In the genomic region with DNA sequence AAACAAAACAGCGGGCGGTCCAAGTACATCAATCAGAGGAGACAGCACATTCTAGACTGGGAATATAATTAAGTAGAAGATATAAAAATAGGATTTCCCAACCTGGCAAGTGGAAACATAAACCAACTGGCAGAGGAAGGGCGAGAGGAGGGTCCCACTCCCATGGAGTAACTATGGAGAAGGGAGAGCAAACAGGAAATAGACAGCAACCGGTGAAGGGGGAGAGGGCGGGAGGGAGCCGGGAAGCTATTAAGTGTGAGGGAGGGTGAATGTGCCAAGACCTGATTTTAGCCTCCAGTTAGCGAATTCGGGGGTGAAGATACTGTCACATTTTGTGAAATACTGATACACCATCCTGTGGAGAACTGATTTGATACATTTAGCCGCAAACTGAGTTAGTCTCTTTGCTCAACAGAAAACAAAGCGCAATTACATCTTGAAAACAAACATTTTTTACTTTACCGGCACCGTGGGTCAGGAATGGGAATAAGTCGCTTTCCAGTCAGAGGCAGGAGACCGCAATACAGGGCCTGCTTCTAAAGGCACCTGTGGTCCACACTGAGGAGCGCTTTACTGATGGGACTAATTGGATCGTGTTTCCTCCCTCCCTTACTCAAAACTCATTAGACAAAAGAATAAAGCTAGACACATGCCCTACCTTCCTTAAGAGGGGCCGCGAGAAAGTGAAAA, we compare ENCODE assay signal across 9 mouse cellular contexts.
DNase-seq lines count a peak whose midpoint lies in the region; ATAC-seq lines count a peak whose summit lies in the region.
"Had no signal": no experiment of that assay in that cellular context is flagged by ENCODE, and none has a peak within 500 bp of the region (broad histone marks: within the 10 kb centered on the region; RNA-seq: fewer than 3 reads in every experiment).

No protein-coding gene starts in this region.

- no peaks in the 10 kb centered on the region for H3K4me1 ChIP-seq in heart, embryonic 12.5 days (replicated peaks)
- peaks cover 26% of the 10 kb centered on the region for H3K4me1 ChIP-seq in hindbrain, embryonic 14.5 days (replicated peaks; ENCODE audit: control insufficient read depth, insufficient read depth, low read length)

- no peaks in the 10 kb centered on the region for H3K9me3 ChIP-seq in heart, embryonic 12.5 days (replicated peaks)
- H3K9me3 ChIP-seq in hindbrain, embryonic 14.5 days (ENCODE audit: control insufficient read depth, low read length): no peaks in the 10 kb centered on the region

- intact Hi-C loops in heart, postnatal 14 days (cut with DNase I): no loop called here

- no peak overlapping the region for H3K9ac ChIP-seq in heart, embryonic 12.5 days
- no peak overlapping the region for H3K9ac ChIP-seq in hindbrain, embryonic 14.5 days

- H3K27me3 ChIP-seq in heart, embryonic 12.5 days (replicated peaks): no peaks in the 10 kb centered on the region
- no peaks in the 10 kb centered on the region; the same call in 1 of the 2 replicates for H3K27me3 ChIP-seq in hindbrain, embryonic 14.5 days (ENCODE audit: control insufficient read depth, insufficient read depth, low read length)

- no peaks in the 10 kb centered on the region for H3K36me3 ChIP-seq in heart, embryonic 12.5 days
- H3K36me3 ChIP-seq in hindbrain, embryonic 14.5 days (replicated peaks; ENCODE audit: control insufficient read depth, insufficient read depth): no peaks in the 10 kb centered on the region

- peak overlapping the region; percentile 10; the same call in 1 of the 2 replicates for H3K4me2 ChIP-seq in heart, embryonic 12.5 days
- H3K4me2 ChIP-seq in hindbrain, embryonic 14.5 days (replicated peaks): peak overlapping the region; percentile 39

- H3K27ac ChIP-seq in heart, embryonic 12.5 days (ENCODE audit: poor library complexity, severe bottlenecking): no peak overlapping the region
- peak overlapping the region; percentile 34; the same call in 1 of the 2 replicates for H3K27ac ChIP-seq in hindbrain, embryonic 14.5 days

- no peak for DNase-seq in heart, postnatal 14 days
- DNase-seq in embryo, embryonic 10.5 days (ENCODE audit: low spot score): peak; percentile 49
- DNase-seq in hindbrain, embryonic 14.5 days (ENCODE audit: low spot score): peak; percentile 41
- DNase-seq in mesoderm, embryonic 11.5 days (ENCODE audit: low read depth, low spot score): peak; percentile 30
- DNase-seq in frontal cortex, postnatal 10 days (ENCODE audit: low spot score in 2 of 2): no peak
- DNase-seq in ovary, postnatal 36 days (ENCODE audit: low spot score): no peak
- no peak for DNase-seq in gastrocnemius, adult 18-20 months (ENCODE audit: low spot score)
- DNase-seq: B cell, adult 2 months had no signal

- WGBS in heart, embryonic 12.5 days: 67% methylated on average over 18 of the region's 18 CpGs
- WGBS in hindbrain, embryonic 14.5 days: 32% methylated on average over 18 of the region's 18 CpGs

- H3K4me3 ChIP-seq in heart, embryonic 12.5 days: no peak overlapping the region
- 0 out of 2 replicates have a peak overlapping the region, but pooled peaks have one; percentile 0 for H3K4me3 ChIP-seq in hindbrain, embryonic 14.5 days (replicated peaks; ENCODE audit: low read length)

- no peak for ATAC-seq in heart, embryonic 12.5 days (ENCODE audit: insufficient number of reproducible peaks, low FRiP score)
- ATAC-seq in hindbrain, embryonic 14.5 days (ENCODE audit: low FRiP score): peak; percentile 51; the same call in 1 of the 2 replicates

Comparison
In these comparisons a context has a peak if more than half of its experiments do, and no peak if none do; other contexts are left out.
1. DNase-seq: peak in embryo, embryonic 10.5 days (single experiment), hindbrain, embryonic 14.5 days (single experiment) and mesoderm, embryonic 11.5 days (single experiment); none in heart, postnatal 14 days (0 of 2), frontal cortex, postnatal 10 days (0 of 2), ovary, postnatal 36 days (single experiment) and gastrocnemius, adult 18-20 months (single experiment).